8 mouse cellular contexts compared by ENCODE assay signal in the genomic region with DNA sequence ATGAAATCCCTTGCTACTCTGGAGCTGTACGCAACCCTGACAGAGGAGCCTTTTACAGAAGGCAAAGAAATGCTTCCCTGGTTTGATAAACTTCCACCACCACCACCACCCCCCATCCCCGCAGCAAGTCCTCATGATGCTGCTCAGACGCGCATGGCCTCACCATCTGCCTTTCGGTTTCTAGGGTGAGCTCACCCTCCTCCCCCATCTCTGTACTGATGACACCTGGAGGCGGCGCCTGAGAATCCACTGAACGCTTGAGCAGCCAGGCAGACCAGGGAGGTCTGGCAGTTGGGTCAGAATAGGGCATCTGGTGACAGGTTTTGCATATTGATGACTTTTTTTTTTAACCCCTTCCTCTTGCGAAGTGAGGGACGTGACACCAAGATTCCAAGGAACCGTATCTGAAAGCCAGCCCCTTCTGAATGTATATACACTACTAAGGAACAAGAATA. TPM values are rescaled to one million over a fixed set of nuclear protein-coding genes. Genes with fewer than 3 reads are reported as not detected.
A peak's percentile ranks its signal among the peaks of the same experiment; 100 is the strongest.
DNase-seq lines count a peak whose midpoint lies in the region; ATAC-seq and TF ChIP-seq lines count a peak whose summit lies in the region.

No protein-coding gene starts in this region.

- H3K27ac ChIP-seq in CH12.LX (ENCODE audit: insufficient read depth, low read depth), result peak overlapping the region; percentile 98
- peak overlapping the region; percentile 51 for H3K27ac ChIP-seq in brown adipose tissue, adult 24 weeks (replicated peaks; ENCODE audit: low read depth, low read length)
- H3K27ac ChIP-seq in heart, embryonic 12.5 days (ENCODE audit: poor library complexity, severe bottlenecking), result peak overlapping the region; percentile 90; the same call in 1 of the 2 replicates
- H3K27ac ChIP-seq in liver, embryonic 16.5 days (ENCODE audit: low read length), result peak overlapping the region; percentile 74; the same call in 1 of the 2 replicates
- peak overlapping the region; percentile 71; the same call in 1 of the 2 replicates for H3K27ac ChIP-seq in neural tube, embryonic 12.5 days
- peak overlapping the region; percentile 74 for H3K27ac ChIP-seq in testis, adult 2 months (ENCODE audit: control insufficient read depth, insufficient read depth, low read depth, low read length)

- peaks cover 4 to 10% of the 10 kb centered on the region in 2 experiments for H3K36me3 ChIP-seq in CH12.LX (replicated peaks in 1 of 2; ENCODE audit: control insufficient read depth in 1 of 2, insufficient read depth in 1 of 2, low read length in 1 of 2)
- H3K36me3 ChIP-seq in heart, embryonic 12.5 days, result peaks cover 5% of the 10 kb centered on the region
- no peaks in the 10 kb centered on the region for H3K36me3 ChIP-seq in liver, embryonic 16.5 days (ENCODE audit: control insufficient read depth, insufficient read depth)
- H3K36me3 ChIP-seq in neural tube, embryonic 12.5 days, result no peaks in the 10 kb centered on the region
- H3K36me3 ChIP-seq in testis, adult 2 months (ENCODE audit: control insufficient read depth, insufficient read depth, low read length), result no peaks in the 10 kb centered on the region

- in situ Hi-C loops in CH12.LX (cut with MboI; ENCODE audit: low pct_ligation_motif_present, low pct_unique_long_range_greater_than_20kb, low sequenced_read_pairs), result loop anchor here (5.0 to 10.0 kb wide), 2 partner anchors 515 to 652 kb away; no protein-coding TSS in a partner anchor

- H3K4me1 ChIP-seq in CH12.LX (ENCODE audit: control insufficient read depth in 1 of 2, insufficient read depth in 2 of 2), result peaks cover 10 to 44% of the 10 kb centered on the region in 2 experiments
- no peaks in the 10 kb centered on the region; the same call in 1 of the 2 replicates for H3K4me1 ChIP-seq in brown adipose tissue, adult 24 weeks (ENCODE audit: control insufficient read depth, insufficient read depth, insufficient read length, low read length)
- H3K4me1 ChIP-seq in heart, embryonic 12.5 days (replicated peaks), result peaks cover 5% of the 10 kb centered on the region
- peaks cover 18% of the 10 kb centered on the region for H3K4me1 ChIP-seq in liver, embryonic 16.5 days (ENCODE audit: control insufficient read depth, low read depth, low read length)
- peaks cover 5% of the 10 kb centered on the region; the same call in 1 of the 2 replicates for H3K4me1 ChIP-seq in neural tube, embryonic 12.5 days
- H3K4me1 ChIP-seq in testis, adult 2 months (ENCODE audit: control insufficient read depth, insufficient read depth, low read length), result peaks cover 3% of the 10 kb centered on the region

- TF ChIP-seq POLR2A in CH12.LX (IDR thresholded peaks at IDR 0.05; ENCODE audit: low read depth, low read length), result peak; percentile 50; the same call in 1 of the 2 replicates
- no peak for TF ChIP-seq POLR2A in testis, adult 2 months (IDR thresholded peaks at IDR 0.05; ENCODE audit: control insufficient read depth, low read depth, low read length)

- no peaks in the 10 kb centered on the region for H3K27me3 ChIP-seq in CH12.LX (replicated peaks)
- no peaks in the 10 kb centered on the region for H3K27me3 ChIP-seq in heart, embryonic 12.5 days (replicated peaks)
- H3K27me3 ChIP-seq in liver, embryonic 16.5 days (ENCODE audit: control insufficient read depth, insufficient read depth, low read depth, low read length), result no peaks in the 10 kb centered on the region
- no peaks in the 10 kb centered on the region for H3K27me3 ChIP-seq in neural tube, embryonic 12.5 days (replicated peaks)
- no peaks in the 10 kb centered on the region for H3K27me3 ChIP-seq in testis, adult 2 months (ENCODE audit: control insufficient read depth, insufficient read depth, low read length)

- peak; percentile 99 for DNase-seq in CH12.LX (ENCODE audit: extremely low read depth)
- peak; percentile 78 for DNase-seq in kidney, postnatal 10 days

- peak; percentile 98 for TF ChIP-seq EP300 in CH12.LX (IDR thresholded peaks at IDR 0.05; ENCODE audit: low read length)

- under 1% methylated on average over 11 of the region's 11 CpGs for WGBS in heart, embryonic 12.5 days
- WGBS in liver, embryonic 16.5 days (ENCODE audit: insufficient replicate concordance), result 2% methylated on average over 11 of the region's 11 CpGs
- 0% methylated on average over 11 of the region's 11 CpGs for WGBS in neural tube, embryonic 12.5 days

- no peak; a peak in 1 of 4 replicates for TF ChIP-seq CTCF in CH12.LX (conservative IDR thresholded peaks at IDR 0.05 in 1 of 2, IDR thresholded peaks at IDR 0.05 in 1 of 2; ENCODE audit: low read depth in 2 of 2, low read length in 2 of 2)
- TF ChIP-seq CTCF in testis, adult 2 months (IDR thresholded peaks at IDR 0.05; ENCODE audit: control insufficient read depth, insufficient read depth, insufficient replicate concordance, low read depth, low read length), result no peak

- H3K9me3 ChIP-seq in CH12.LX (replicated peaks; ENCODE audit: low read length), result no peaks in the 10 kb centered on the region
- H3K9me3 ChIP-seq in heart, embryonic 12.5 days (replicated peaks), result no peaks in the 10 kb centered on the region
- H3K9me3 ChIP-seq in liver, embryonic 16.5 days (replicated peaks; ENCODE audit: control insufficient read depth, low read length), result no peaks in the 10 kb centered on the region
- no peaks in the 10 kb centered on the region for H3K9me3 ChIP-seq in neural tube, embryonic 12.5 days

- peak overlapping the region; percentile 96 for H3K9ac ChIP-seq in CH12.LX (ENCODE audit: insufficient read depth, low read depth)
- H3K9ac ChIP-seq in heart, embryonic 12.5 days, result peak overlapping the region; percentile 88
- peak overlapping the region; percentile 89 for H3K9ac ChIP-seq in liver, embryonic 16.5 days (ENCODE audit: low read depth, low read length)
- peak overlapping the region; percentile 87 for H3K9ac ChIP-seq in neural tube, embryonic 12.5 days

- H3K4me2 ChIP-seq in CH12.LX (ENCODE audit: insufficient read depth, low read depth, poor library complexity, severe bottlenecking), result peak overlapping the region; percentile 81
- peak overlapping the region; percentile 70 for H3K4me2 ChIP-seq in heart, embryonic 12.5 days
- peak overlapping the region; percentile 98 for H3K4me2 ChIP-seq in liver, embryonic 16.5 days (ENCODE audit: low read depth, low read length)
- H3K4me2 ChIP-seq in neural tube, embryonic 12.5 days (replicated peaks), result peak overlapping the region; percentile 68

- dilution Hi-C loops in CH12.LX (cut with MboI; ENCODE audit: extremely low pct_ligation_motif_present, extremely low pct_unique_long_range_greater_than_20kb, low sequenced_read_pairs), result no loop called here

- TF ChIP-seq RAD21 in CH12.LX (IDR thresholded peaks at IDR 0.05; ENCODE audit: low read depth, low read length), result no peak

- peaks cover 38% of the 10 kb centered on the region for H3K79me2 ChIP-seq in CH12.LX (replicated peaks; ENCODE audit: control insufficient read depth, extremely low read depth, insufficient read depth, poor library complexity, severe bottlenecking)

- ATAC-seq in erythroid progenitor cell, adult 5-6 weeks (replicated peaks; ENCODE audit: low FRiP score, poor library complexity, severe bottlenecking), result peak; percentile 85
- ATAC-seq in heart, embryonic 12.5 days (ENCODE audit: insufficient number of reproducible peaks, low FRiP score), result peak; percentile 80
- ATAC-seq in liver, embryonic 16.5 days (ENCODE audit: low read depth), result peak; percentile 77
- peak; percentile 93 for ATAC-seq in neural tube, embryonic 12.5 days (ENCODE audit: low FRiP score, low read depth)

- H3K4me3 ChIP-seq in CH12.LX (replicated peaks in 1 of 3; ENCODE audit: low read depth in 2 of 3, low read length in 2 of 3, poor library complexity in 1 of 3), result peak overlapping the region; percentile 60 to 68 (median 68)
- H3K4me3 ChIP-seq in brown adipose tissue, adult 24 weeks (ENCODE audit: insufficient read depth, low read depth, low read length), result peak overlapping the region; percentile 87
- H3K4me3 ChIP-seq in heart, embryonic 12.5 days, result peak overlapping the region; percentile 74
- peak overlapping the region; percentile 89 for H3K4me3 ChIP-seq in liver, embryonic 16.5 days (ENCODE audit: low read depth, low read length)
- H3K4me3 ChIP-seq in neural tube, embryonic 12.5 days, result peak overlapping the region; percentile 78
- peak overlapping the region; percentile 95 for H3K4me3 ChIP-seq in testis, adult 2 months (ENCODE audit: control insufficient read depth, low read depth, low read length)

TF ChIP-seq in CH12.LX, 34 proteins besides CTCF, POLR2A, EP300 and RAD21 (continues in another document):
- TF ChIP-seq GABPA (IDR thresholded peaks at IDR 0.05; ENCODE audit: insufficient replicate concordance, low read depth, low read length) (no peak), IRF4 (IDR thresholded peaks at IDR 0.05; ENCODE audit: low read depth, low read length) (peak; percentile 95), SIN3A (IDR thresholded peaks at IDR 0.05; ENCODE audit: low read length) (peak; percentile 97), MEF2A (IDR thresholded peaks at IDR 0.05; ENCODE audit: borderline replicate concordance, low read depth, low read length) (peak; percentile 96)

RNA-seq across cellular contexts. Expression of a gene that starts 27.0 kb away (rescaled TPM):
- total RNA-seq in CH12.LX (2012; rRNA removed) (78.5 TPM in 2 replicates), CH12.LX (2014; rRNA removed) (252 and 268 TPM in 2 replicates)
- 78.9 and 103 TPM in 2 replicates for polyA plus RNA-seq in CH12.LX (2012; ENCODE audit: insufficient read length, low read depth)
- polyA plus RNA-seq in brown adipose tissue, adult 24 weeks (2012; ENCODE audit: insufficient read depth, insufficient read length, missing spikeins), result 54.7 and 58.3 TPM in 2 replicates
- 22.6 and 28.5 TPM in 2 replicates for total RNA-seq in erythroid progenitor cell, adult 5-6 weeks (2015; ENCODE audit: low replicate concordance)
- 9.9 and 22.1 TPM in 2 replicates for total RNA-seq in erythroid progenitor cell, adult 5-6 weeks (2017; ENCODE audit: low replicate concordance)
- polyA plus RNA-seq in heart, embryonic 12.5 days (2016; fragmentation: Nextera tagmentation; extraction: Ambion mirVana), result 63.1 and 65.3 TPM in 2 replicates
- 20.8 and 21.6 TPM in 2 replicates for polyA plus RNA-seq in liver, embryonic 16.5 days (2015; fragmentation: Nextera tagmentation; extraction: Ambion mirVana)
- polyA plus RNA-seq in neural tube, embryonic 12.5 days (2016; fragmentation: Nextera tagmentation; extraction: Ambion mirVana), result 97.0 and 101 TPM in 2 replicates
- polyA plus RNA-seq in testis, adult 2 months (2012; rRNA removed), result 66.6 and 90.4 TPM in 2 replicates

RNA-seq across cellular contexts. Expression of a gene that starts 44.7 kb away (rescaled TPM):
- total RNA-seq in CH12.LX (2012; rRNA removed) (24.1 and 28.9 TPM in 2 replicates), CH12.LX (2014; rRNA removed) (41.5 and 47.5 TPM in 2 replicates)
- 30.7 and 36.8 TPM in 2 replicates for polyA plus RNA-seq in CH12.LX (2012; ENCODE audit: insufficient read length, low read depth)
- 44.8 and 50.0 TPM in 2 replicates for polyA plus RNA-seq in brown adipose tissue, adult 24 weeks (2012; ENCODE audit: insufficient read depth, insufficient read length, missing spikeins)
- total RNA-seq in erythroid progenitor cell, adult 5-6 weeks (2015; ENCODE audit: low replicate concordance), result 26.7 and 34.0 TPM in 2 replicates
- 19.2 and 25.2 TPM in 2 replicates for total RNA-seq in erythroid progenitor cell, adult 5-6 weeks (2017; ENCODE audit: low replicate concordance)
- 6.1 and 7.7 TPM in 2 replicates for polyA plus RNA-seq in heart, embryonic 12.5 days (2016; fragmentation: Nextera tagmentation; extraction: Ambion mirVana)
- polyA plus RNA-seq in liver, embryonic 16.5 days (2015; fragmentation: Nextera tagmentation; extraction: Ambion mirVana), result 2.2 and 2.4 TPM in 2 replicates
- 11.7 and 12.2 TPM in 2 replicates for polyA plus RNA-seq in neural tube, embryonic 12.5 days (2016; fragmentation: Nextera tagmentation; extraction: Ambion mirVana)
- polyA plus RNA-seq in testis, adult 2 months (2012; rRNA removed), result 15.1 and 15.4 TPM in 2 replicates

Comparison
In these comparisons a context has a peak if more than half of its experiments do, and no peak if none do; other contexts are left out.
1. Peak in every context shown above with its lines: DNase-seq, ATAC-seq, H3K4me3 ChIP-seq and H3K27ac ChIP-seq.